Mouse (Mus musculus) gastrocnemius, adult 2 months (tissue): ENCODE measurements at regions not wholly inside any gene's neighbourhood (a gene's known extent, or its start where the extent isn't known, plus 50 kb on each side); places are given as distances from the start of the nearest gene placed in this dataset.

Experiments
- DNase-seq: peaks from one replicate; pipeline ENCODE4 v3.0.0; 2022
- H3K27ac ChIP-seq: fragments of 200-600 bp; 2 replicates; pipeline ENCODE4 v1.8.1; 2022; ENCODE audit warnings: mild to moderate bottlenecking
- H3K4me3 ChIP-seq: fragments of 200-600 bp; 2 replicates; pipeline ENCODE4 v1.8.1; 2022; ENCODE audit warnings: mild to moderate bottlenecking, moderate library complexity
- CTCF ChIP-seq: fragments of 200-600 bp; IDR thresholded peaks from 2 replicates; pipeline ENCODE4 v1.8.1; 2022; ENCODE audit warnings: antibody characterized with exemption, mild to moderate bottlenecking, moderate library complexity
- intact Hi-C: fragments of 180-260 bp; cut with DNase I; formaldehyde crosslinking; loops from one replicate; pipeline ENCODE4 v1.15.1; 2025

GRCm38 (mm10) chr13:52031465-52031864 is 185.0 kb downstream of the Gadd45g start:
- Histone ChIP-seq H3K4me3 (no peak overlapping the region), H3K27ac (no peak overlapping the region)
- no peak for TF ChIP-seq CTCF
- intact Hi-C loops, result loop anchor here (5.0 kb wide), 1 partner anchor 41 kb away; no protein-coding TSS in a partner anchor
- DNase-seq, result no peak

- no peak overlapping the region for H3K27ac ChIP-seq
- no peak for DNase-seq
- intact Hi-C loops, result no loop called here
- no peak for TF ChIP-seq CTCF
- no peak overlapping the region for H3K4me3 ChIP-seq
Measured at GRCm38 (mm10) chr13:52035731-52036130, 189.3 kb downstream of the Gadd45g start.

- no peak for TF ChIP-seq CTCF
- no peak for DNase-seq
- H3K4me3 ChIP-seq, result no peak overlapping the region
- intact Hi-C loops, result no loop called here
- H3K27ac ChIP-seq, result no peak overlapping the region
Measured at GRCm38 (mm10) chr13:52036351-52036750, 189.9 kb downstream of the Gadd45g start.

GRCm38 (mm10) chr13:52037218-52037617 is 190.7 kb downstream of the Gadd45g start:
- no peak overlapping the region for H3K27ac ChIP-seq
- intact Hi-C loops, result no loop called here
- H3K4me3 ChIP-seq, result no peak overlapping the region
- DNase-seq, result no peak
- TF ChIP-seq CTCF, result no peak

GRCm38 (mm10) chr13:52041467-52042421 is 195.3 kb downstream of the Gadd45g start:
- Histone ChIP-seq H3K27ac (peak overlapping the region; percentile 49), H3K4me3 (peak overlapping the region; percentile 59)
- no peak for TF ChIP-seq CTCF
- peak; percentile 73 for DNase-seq
- intact Hi-C loops, result no loop called here

GRCm38 (mm10) chr13:52042867-52043266 is 196.4 kb downstream of the Gadd45g start:
- Histone ChIP-seq H3K27ac (no peak overlapping the region), H3K4me3 (no peak overlapping the region)
- no peak for DNase-seq
- intact Hi-C loops, result no loop called here
- TF ChIP-seq CTCF, result no peak

- no peak for TF ChIP-seq CTCF
- Histone ChIP-seq H3K27ac (no peak overlapping the region), H3K4me3 (no peak overlapping the region)
- intact Hi-C loops, result no loop called here
- no peak for DNase-seq
Measured at GRCm38 (mm10) chr13:52043916-52044315, 197.4 kb downstream of the Gadd45g start.

- TF ChIP-seq CTCF, result no peak
- no peak for DNase-seq
- intact Hi-C loops, result no loop called here
- peak overlapping the region; percentile 46; the same call in 1 of the 2 replicates for H3K27ac ChIP-seq
- no peak overlapping the region for H3K4me3 ChIP-seq
Measured at GRCm38 (mm10) chr13:52045349-52045748, 198.9 kb downstream of the Gadd45g start.

GRCm38 (mm10) chr13:52046020-52046419 is 199.5 kb downstream of the Gadd45g start:
- Histone ChIP-seq H3K4me3 (peak overlapping the region; percentile 50), H3K27ac (peak overlapping the region; percentile 46)
- no peak for TF ChIP-seq CTCF
- no peak for DNase-seq
- intact Hi-C loops, result no loop called here

GRCm38 (mm10) chr13:52046700-52047099 is 200.2 kb downstream of the Gadd45g start:
- Histone ChIP-seq H3K27ac (peak overlapping the region; percentile 46), H3K4me3 (peak overlapping the region; percentile 50)
- intact Hi-C loops, result no loop called here
- DNase-seq, result peak; percentile 45
- no peak for TF ChIP-seq CTCF

- intact Hi-C loops, result no loop called here
- Histone ChIP-seq H3K27ac (peak overlapping the region; percentile 46), H3K4me3 (no peak overlapping the region)
- no peak for DNase-seq
- no peak for TF ChIP-seq CTCF
Measured at GRCm38 (mm10) chr13:52047937-52048336, 201.5 kb downstream of the Gadd45g start.

- DNase-seq, result no peak
- H3K27ac ChIP-seq, result 0 out of 2 replicates have a peak overlapping the region, but pooled peaks have one; percentile 8
- no peak for TF ChIP-seq CTCF
- intact Hi-C loops, result no loop called here
- no peak overlapping the region for H3K4me3 ChIP-seq
Measured at GRCm38 (mm10) chr13:52048777-52049176, 202.3 kb downstream of the Gadd45g start.

- 0 out of 2 replicates have a peak overlapping the region, but pooled peaks have one; percentile 8 for H3K27ac ChIP-seq
- intact Hi-C loops, result no loop called here
- peak; percentile 46 for DNase-seq
- no peak for TF ChIP-seq CTCF
- no peak overlapping the region for H3K4me3 ChIP-seq
Measured at GRCm38 (mm10) chr13:52049249-52049648, 202.8 kb downstream of the Gadd45g start.
